ENCODE assay signal across 17 mouse cellular contexts in genomic region chr9:69568631-69569230, GRCm38 (mm10).
A peak's percentile ranks its signal among the peaks of the same experiment; 100 is the strongest.
DNase-seq lines count a peak whose midpoint lies in the region; ATAC-seq and TF ChIP-seq lines count a peak whose summit lies in the region.
"Had no signal": no experiment of that assay in that cellular context is flagged by ENCODE, and none has a peak within 500 bp of the region (broad histone marks: within the 10 kb centered on the region; RNA-seq: fewer than 3 reads in every experiment).

No protein-coding gene starts in this region.

- TF ChIP-seq CTCF in lung, embryonic 14.5 days (IDR thresholded peaks at IDR 0.05; ENCODE audit: low read depth) = no peak

- no peak overlapping the region for H3K4me2 ChIP-seq in hindbrain, embryonic 14.5 days (replicated peaks)
- H3K4me2 ChIP-seq in lung, embryonic 14.5 days = no peak overlapping the region
- H3K4me2 ChIP-seq: embryonic facial prominence, embryonic 13.5 days; stomach, embryonic 15.5 days had no signal

- H3K27ac ChIP-seq in hindbrain, embryonic 10.5 days = no peak overlapping the region
- no peak overlapping the region for H3K27ac ChIP-seq in hindbrain, embryonic 14.5 days
- H3K27ac ChIP-seq in lung, embryonic 14.5 days (ENCODE audit: low read depth) = no peak overlapping the region
- no peak overlapping the region for H3K27ac ChIP-seq in embryonic facial prominence, embryonic 10.5 days (replicated peaks)
- H3K27ac ChIP-seq: embryonic facial prominence, embryonic 13.5 days; stomach, embryonic 15.5 days had no signal

- WGBS in hindbrain, embryonic 10.5 days = 74% methylated on average over 13 of the region's 13 CpGs
- WGBS in hindbrain, embryonic 14.5 days = 40% methylated on average over 13 of the region's 13 CpGs
- 26% methylated on average over 13 of the region's 13 CpGs for WGBS in lung, embryonic 14.5 days
- 78% methylated on average over 13 of the region's 13 CpGs for WGBS in embryonic facial prominence, embryonic 10.5 days

- H3K4me3 ChIP-seq in hindbrain, embryonic 10.5 days = no peak overlapping the region
- H3K4me3 ChIP-seq in hindbrain, embryonic 14.5 days (replicated peaks; ENCODE audit: low read length) = no peak overlapping the region
- no peak overlapping the region for H3K4me3 ChIP-seq in lung, embryonic 14.5 days (ENCODE audit: low read depth, low read length)
- no peak overlapping the region for H3K4me3 ChIP-seq in embryonic facial prominence, embryonic 10.5 days
- H3K4me3 ChIP-seq: embryonic facial prominence, embryonic 13.5 days; stomach, embryonic 15.5 days had no signal

- H3K9me3 ChIP-seq in hindbrain, embryonic 10.5 days = no peaks in the 10 kb centered on the region
- no peaks in the 10 kb centered on the region for H3K9me3 ChIP-seq in hindbrain, embryonic 14.5 days (ENCODE audit: control insufficient read depth, low read length)
- no peaks in the 10 kb centered on the region for H3K9me3 ChIP-seq in lung, embryonic 14.5 days (ENCODE audit: low read depth, low read length)
- H3K9me3 ChIP-seq in embryonic facial prominence, embryonic 10.5 days = no peaks in the 10 kb centered on the region
- H3K9me3 ChIP-seq: embryonic facial prominence, embryonic 13.5 days; G1E; stomach, embryonic 15.5 days had no signal

- DNase-seq in hindbrain, embryonic 10.5 days (ENCODE audit: low spot score) = peak; percentile 13
- DNase-seq in hindbrain, embryonic 14.5 days (ENCODE audit: low spot score) = no peak
- peak; percentile 67 for DNase-seq in lung, embryonic 14.5 days
- no peak for DNase-seq in lung, postnatal 25 days (ENCODE audit: low spot score)
- DNase-seq in embryonic facial prominence, embryonic 10.5 days (ENCODE audit: low spot score) = peak; percentile 10
- peak; percentile 36 to 40 for DNase-seq in right cerebral cortex, adult 2 months (ENCODE audit: low spot score in 2 of 2)
- no peak for DNase-seq in gastrocnemius, adult 18-20 months (ENCODE audit: low spot score)
- DNase-seq in gastrocnemius, postnatal 4 days (ENCODE audit: low spot score in 2 of 2) = no peak
- DNase-seq: B cell, adult 2 months; cerebellum, adult 11-12 months; gastrocnemius, postnatal 14 days; liver had no signal

- no peak for ATAC-seq in hindbrain, embryonic 14.5 days (ENCODE audit: low FRiP score)
- peak; percentile 66 for ATAC-seq in lung, embryonic 14.5 days (ENCODE audit: insufficient read depth)
- ATAC-seq: forebrain, embryonic 14.5 days; inflammation-experienced regulatory T-cells, adult 6 months had no signal

- H3K27me3 ChIP-seq in hindbrain, embryonic 10.5 days (ENCODE audit: insufficient read depth, poor library complexity, severe bottlenecking) = 0 out of 2 replicates have a peak, but pooled peaks cover 3% of the 10 kb centered on the region
- no peaks in the 10 kb centered on the region for H3K27me3 ChIP-seq in hindbrain, embryonic 14.5 days (ENCODE audit: control insufficient read depth, insufficient read depth, low read length)
- H3K27me3 ChIP-seq in lung, embryonic 14.5 days (ENCODE audit: insufficient read depth, low read length) = peaks cover 5% of the 10 kb centered on the region; the same call in 1 of the 2 replicates
- H3K27me3 ChIP-seq in embryonic facial prominence, embryonic 10.5 days (replicated peaks; ENCODE audit: low read depth, poor library complexity, severe bottlenecking) = 0 out of 2 replicates have a peak, but pooled peaks cover 3% of the 10 kb centered on the region
- H3K27me3 ChIP-seq: embryonic facial prominence, embryonic 13.5 days; stomach, embryonic 15.5 days had no signal

- H3K36me3 ChIP-seq in hindbrain, embryonic 10.5 days = no peaks in the 10 kb centered on the region
- no peaks in the 10 kb centered on the region for H3K36me3 ChIP-seq in hindbrain, embryonic 14.5 days (replicated peaks; ENCODE audit: control insufficient read depth, insufficient read depth)
- no peaks in the 10 kb centered on the region for H3K36me3 ChIP-seq in lung, embryonic 14.5 days (ENCODE audit: insufficient read depth)
- no peaks in the 10 kb centered on the region for H3K36me3 ChIP-seq in embryonic facial prominence, embryonic 10.5 days (replicated peaks)
- H3K36me3 ChIP-seq: embryonic facial prominence, embryonic 13.5 days; G1E; stomach, embryonic 15.5 days had no signal

- H3K9ac ChIP-seq in hindbrain, embryonic 14.5 days = no peak overlapping the region
- H3K9ac ChIP-seq in lung, embryonic 14.5 days = no peak overlapping the region
- H3K9ac ChIP-seq: embryonic facial prominence, embryonic 13.5 days; stomach, embryonic 15.5 days had no signal

- peaks cover 9% of the 10 kb centered on the region; the same call in 1 of the 2 replicates for H3K4me1 ChIP-seq in hindbrain, embryonic 10.5 days (replicated peaks)
- no peaks in the 10 kb centered on the region for H3K4me1 ChIP-seq in hindbrain, embryonic 14.5 days (replicated peaks; ENCODE audit: control insufficient read depth, insufficient read depth, low read length)
- no peaks in the 10 kb centered on the region for H3K4me1 ChIP-seq in lung, embryonic 14.5 days (ENCODE audit: insufficient read depth)
- peaks cover 8% of the 10 kb centered on the region; the same call in 1 of the 2 replicates for H3K4me1 ChIP-seq in embryonic facial prominence, embryonic 10.5 days
- H3K4me1 ChIP-seq: embryonic facial prominence, embryonic 13.5 days had no signal

Comparison
In these comparisons a context has a peak if more than half of its experiments do, and no peak if none do; other contexts are left out.
1. DNase-seq: peak in hindbrain, embryonic 10.5 days (single experiment), lung, embryonic 14.5 days (single experiment), embryonic facial prominence, embryonic 10.5 days (single experiment) and right cerebral cortex, adult 2 months (2 of 2); none in hindbrain, embryonic 14.5 days (single experiment), lung, postnatal 25 days (single experiment), gastrocnemius, adult 18-20 months (single experiment) and gastrocnemius, postnatal 4 days (0 of 2).